Mouse (Mus musculus) CD4-positive, CD25-positive, alpha-beta regulatory T cell, adult 4 months (primary cell): ENCODE results near the gene Ror2. TPM values are rescaled to one million over a fixed set of nuclear protein-coding genes. Genes with fewer than 3 reads are reported as not detected.

ENCODE experiments used
- ATAC-seq: one replicate; pipeline ENCODE4 v1.8.0; 2017
- polyA plus RNA-seq, 2 experiments: library from polyadenylated mRNA; unstranded; fragments of 100-300 nt; shearing (Covaris generic); gene quantifications; one replicate each; pipeline ENCODE4 v1.2.1; 2017

Ror2 gene
- polyA plus RNA-seq, 2 experiments from 2014 or later, result not detected

GRCm38 (mm10) chr13:53191657-53192056 lies 94.3 kb downstream of the Ror2 start:
- no peak for ATAC-seq

- ATAC-seq, result no peak
Observed at GRCm38 (mm10) chr13:53188935-53189334, 97.0 kb downstream of the Ror2 start.

DNA sequence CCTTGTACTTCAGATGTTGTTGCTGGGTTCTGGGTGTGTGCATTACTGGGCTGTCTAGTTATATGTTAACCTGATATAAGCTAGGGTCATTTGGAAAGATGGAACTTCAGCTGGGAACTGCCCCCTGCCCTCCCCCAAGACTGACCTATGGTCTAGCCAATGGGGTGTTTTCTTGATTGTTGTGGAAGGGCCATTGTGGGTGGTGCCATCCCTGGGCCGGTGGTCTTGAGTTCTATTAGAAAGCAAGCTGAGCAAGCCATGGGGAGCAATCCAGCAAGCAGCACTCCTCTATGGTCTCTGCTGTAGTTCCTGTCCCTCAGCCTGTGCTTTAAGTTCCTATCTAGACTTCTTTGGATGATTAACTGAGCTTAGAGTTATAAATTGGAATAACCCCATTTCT lies 101.1 kb downstream of the Ror2 start:
- no peak for ATAC-seq

GRCm38 (mm10) chr13:53184149-53184548 lies 101.8 kb downstream of the Ror2 start:
- ATAC-seq, result no peak

- no peak for ATAC-seq
Observed at GRCm38 (mm10) chr13:53183161-53183577, 102.8 kb downstream of the Ror2 start.

DNA sequence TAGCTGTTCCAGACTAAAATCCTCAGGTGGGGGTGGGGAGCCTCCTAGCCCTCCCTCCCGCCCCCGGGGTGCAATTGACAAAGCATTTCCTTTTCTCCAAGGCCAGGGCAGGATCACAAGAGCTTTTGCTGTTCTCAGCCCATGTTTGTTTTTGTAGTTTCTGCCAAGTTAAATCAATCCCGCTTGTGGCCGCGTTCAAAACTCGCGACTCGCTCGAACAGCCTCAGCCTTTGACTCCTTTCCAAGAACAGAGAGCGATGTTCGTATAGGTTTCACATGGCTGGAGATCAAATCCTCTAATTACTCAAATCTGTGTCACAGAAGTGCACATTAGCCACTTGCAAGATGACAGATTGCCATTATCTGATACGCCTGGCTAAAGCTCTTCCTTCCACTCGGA lies 107.3 kb downstream of the Ror2 start:
- ATAC-seq, result no peak

GRCm38 (mm10) chr13:53178171-53178570 lies 107.8 kb downstream of the Ror2 start:
- no peak for ATAC-seq

GRCm38 (mm10) chr13:53177424-53177718 lies 108.6 kb downstream of the Ror2 start:
- no peak for ATAC-seq

GRCm38 (mm10) chr13:53176695-53177423 lies 109.1 kb downstream of the Ror2 start:
- no peak for ATAC-seq

GRCm38 (mm10) chr13:53175041-53175440 lies 110.9 kb downstream of the Ror2 start:
- no peak for ATAC-seq

GRCm38 (mm10) chr13:53163671-53164070 lies 122.3 kb downstream of the Ror2 start:
- ATAC-seq, result no peak

GRCm38 (mm10) chr13:53163060-53163459 lies 122.9 kb downstream of the Ror2 start:
- no peak for ATAC-seq

- no peak for ATAC-seq
Observed at GRCm38 (mm10) chr13:53159501-53159900, 126.4 kb downstream of the Ror2 start.

- ATAC-seq, result no peak
Observed at GRCm38 (mm10) chr13:53158405-53159005, 127.4 kb downstream of the Ror2 start.

- ATAC-seq, result no peak
Observed at GRCm38 (mm10) chr13:53156911-53157310, 129.0 kb downstream of the Ror2 start.

DNA sequence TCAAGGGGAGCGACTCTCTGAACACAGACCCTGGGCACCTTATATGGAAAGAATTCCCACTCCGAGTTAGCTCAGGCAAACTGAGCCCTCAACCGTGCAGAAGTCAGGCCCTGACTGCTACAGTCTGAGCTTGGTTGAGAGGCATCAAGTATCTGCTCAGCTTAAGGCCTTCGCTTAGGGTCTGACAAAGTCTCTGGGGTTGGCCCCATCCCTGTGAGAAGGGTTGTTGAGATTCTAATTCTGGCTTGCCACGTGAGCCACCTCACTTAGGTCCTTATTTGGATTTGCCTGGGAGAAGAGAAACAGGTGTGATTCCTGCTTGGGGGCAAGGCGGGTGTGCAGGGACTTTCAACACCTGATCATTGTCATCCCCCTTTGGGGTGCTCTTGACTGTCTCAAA lies 129.6 kb downstream of the Ror2 start:
- no peak for ATAC-seq

GRCm38 (mm10) chr13:53145511-53145910 lies 140.4 kb downstream of the Ror2 start:
- no peak for ATAC-seq

- ATAC-seq, result no peak
Observed at GRCm38 (mm10) chr13:53143076-53143475, 142.8 kb downstream of the Ror2 start.

- ATAC-seq, result no peak
Observed at GRCm38 (mm10) chr13:53142268-53142667, 143.7 kb downstream of the Ror2 start.

GRCm38 (mm10) chr13:53140298-53140697 lies 145.6 kb downstream of the Ror2 start:
- no peak for ATAC-seq

DNA sequence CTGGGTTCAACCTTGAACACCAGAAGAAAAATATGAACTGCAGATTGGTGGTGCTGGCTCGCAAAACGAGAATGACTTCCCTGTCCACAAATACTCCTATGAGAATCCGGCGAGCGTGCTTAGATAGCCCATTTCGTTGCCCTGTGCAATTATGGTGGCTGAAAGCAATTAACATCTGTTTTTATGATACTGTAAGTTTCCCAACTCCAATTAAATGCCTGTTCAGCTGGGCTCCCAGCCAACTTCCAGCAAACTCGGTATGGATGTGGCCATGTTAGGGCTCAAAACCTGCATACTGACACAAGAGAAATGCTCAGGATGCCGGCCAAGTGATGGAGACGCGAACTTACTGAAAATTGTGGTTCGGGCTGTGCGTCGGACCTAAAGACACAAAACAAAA lies 155.4 kb downstream of the Ror2 start:
- ATAC-seq, result no peak

GRCm38 (mm10) chr13:53130032-53130431 lies 155.9 kb downstream of the Ror2 start:
- ATAC-seq, result no peak

- ATAC-seq, result no peak
Observed at GRCm38 (mm10) chr13:53125627-53126026, 160.3 kb downstream of the Ror2 start.

- no peak for ATAC-seq
Observed at GRCm38 (mm10) chr13:53122085-53122484, 163.8 kb downstream of the Ror2 start.

DNA sequence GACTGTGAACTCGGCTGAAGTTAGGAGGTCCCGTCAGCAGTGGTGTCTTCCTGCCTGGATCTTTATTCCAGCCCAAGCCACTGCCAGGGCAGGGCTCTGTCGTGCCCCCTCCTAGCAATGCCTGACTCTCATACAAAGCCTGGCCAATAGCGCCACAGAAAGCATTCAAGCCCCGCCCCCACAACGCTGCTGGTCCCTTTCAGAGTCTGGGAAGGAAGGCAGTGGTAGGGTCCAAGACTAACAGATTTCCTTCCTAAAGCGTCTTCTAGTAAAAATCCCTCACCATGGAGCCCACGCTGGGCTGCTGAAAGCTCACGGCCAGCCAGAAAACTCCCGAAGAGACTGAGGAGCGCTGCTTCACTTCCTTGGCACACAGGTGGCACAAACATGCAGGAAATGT lies 165.0 kb downstream of the Ror2 start:
- ATAC-seq, result no peak
